Mouse (Mus musculus): ENCODE data around the gene Aff1. TPM values are rescaled to one million over a fixed set of nuclear protein-coding genes. Genes with fewer than 3 reads are reported as not detected.

Aff1 gene
- polyA plus RNA-seq, 1 experiment: 16.2 TPM

- H3K27ac ChIP-seq (ENCODE audit: insufficient read depth, low read length): no peak overlapping the region
- H3K4me1 ChIP-seq (ENCODE audit: control insufficient read depth, insufficient read depth, insufficient read length): no peaks in the 10 kb centered on the region
- no peak for TF ChIP-seq CTCF (IDR thresholded peaks at IDR 0.05; ENCODE audit: extremely low read depth, insufficient read depth, insufficient read length, insufficient replicate concordance)
- no peak for TF ChIP-seq POLR2A (IDR thresholded peaks at IDR 0.05; ENCODE audit: low read depth, low read length)
- peaks cover 12% of the 10 kb centered on the region for H3K36me3 ChIP-seq (ENCODE audit: control insufficient read depth, insufficient read depth, low read length)
- no peak for DNase-seq (ENCODE audit: low read depth in 1 of 2, low spot score in 2 of 2)
- 58% methylated on average over 4 of the region's 4 CpGs for WGBS
- no peak overlapping the region for H3K4me3 ChIP-seq (ENCODE audit: extremely low read depth, insufficient read depth, insufficient read length)
- H3K27me3 ChIP-seq (ENCODE audit: control insufficient read depth, insufficient read depth, low read length): no peaks in the 10 kb centered on the region
Observed at GRCm38 (mm10) chr5:103815249-103815617, 123.1 kb downstream of the Aff1 start.

GRCm38 (mm10) chr5:103816718-103817117 is 124.5 kb downstream of the Aff1 start:
- no peak overlapping the region for H3K27ac ChIP-seq (ENCODE audit: insufficient read depth, low read length)
- TF ChIP-seq CTCF (IDR thresholded peaks at IDR 0.05; ENCODE audit: extremely low read depth, insufficient read depth, insufficient read length, insufficient replicate concordance) (no peak), POLR2A (IDR thresholded peaks at IDR 0.05; ENCODE audit: low read depth, low read length) (no peak)
- H3K4me3 ChIP-seq (ENCODE audit: extremely low read depth, insufficient read depth, insufficient read length): no peak overlapping the region
- no peaks in the 10 kb centered on the region for H3K4me1 ChIP-seq (ENCODE audit: control insufficient read depth, insufficient read depth, insufficient read length)
- H3K36me3 ChIP-seq (ENCODE audit: control insufficient read depth, insufficient read depth, low read length): peaks cover 8% of the 10 kb centered on the region
- no peak for DNase-seq (ENCODE audit: low read depth in 1 of 2, low spot score in 2 of 2)
- no peaks in the 10 kb centered on the region for H3K27me3 ChIP-seq (ENCODE audit: control insufficient read depth, insufficient read depth, low read length)
- 96% methylated on average over 3 of the region's 3 CpGs for WGBS

GRCm38 (mm10) chr5:103817754-103818153 is 125.6 kb downstream of the Aff1 start:
- Histone ChIP-seq H3K27me3 (ENCODE audit: control insufficient read depth, insufficient read depth, low read length) (no peaks in the 10 kb centered on the region), H3K4me1 (ENCODE audit: control insufficient read depth, insufficient read depth, insufficient read length) (no peaks in the 10 kb centered on the region), H3K4me3 (ENCODE audit: extremely low read depth, insufficient read depth, insufficient read length) (no peak overlapping the region), H3K36me3 (ENCODE audit: control insufficient read depth, insufficient read depth, low read length) (peaks cover 7% of the 10 kb centered on the region), H3K27ac (ENCODE audit: insufficient read depth, low read length) (no peak overlapping the region)
- TF ChIP-seq CTCF (IDR thresholded peaks at IDR 0.05; ENCODE audit: extremely low read depth, insufficient read depth, insufficient read length, insufficient replicate concordance) (peak; percentile 89; the same call in 1 of the 2 replicates), POLR2A (IDR thresholded peaks at IDR 0.05; ENCODE audit: low read depth, low read length) (no peak)
- peak; percentile 46 to 70 for DNase-seq (ENCODE audit: low read depth in 1 of 2, low spot score in 2 of 2)
- 6% methylated on average over 1 of the region's 1 CpGs for WGBS

GRCm38 (mm10) chr5:103818602-103819001 is 126.4 kb downstream of the Aff1 start:
- DNase-seq (ENCODE audit: low read depth in 1 of 2, low spot score in 2 of 2): no peak
- 92% methylated on average over 9 of the region's 9 CpGs for WGBS
- no peak for TF ChIP-seq CTCF (IDR thresholded peaks at IDR 0.05; ENCODE audit: extremely low read depth, insufficient read depth, insufficient read length, insufficient replicate concordance)
- no peak for TF ChIP-seq POLR2A (IDR thresholded peaks at IDR 0.05; ENCODE audit: low read depth, low read length)
- Histone ChIP-seq H3K36me3 (ENCODE audit: control insufficient read depth, insufficient read depth, low read length) (peaks cover 8% of the 10 kb centered on the region), H3K4me3 (ENCODE audit: extremely low read depth, insufficient read depth, insufficient read length) (no peak overlapping the region), H3K4me1 (ENCODE audit: control insufficient read depth, insufficient read depth, insufficient read length) (no peaks in the 10 kb centered on the region), H3K27ac (ENCODE audit: insufficient read depth, low read length) (no peak overlapping the region), H3K27me3 (ENCODE audit: control insufficient read depth, insufficient read depth, low read length) (no peaks in the 10 kb centered on the region)

GRCm38 (mm10) chr5:103819674-103820073 is 127.5 kb downstream of the Aff1 start:
- DNase-seq (ENCODE audit: low read depth in 1 of 2, low spot score in 2 of 2): no peak
- 78% methylated on average over 1 of the region's 1 CpGs for WGBS
- no peak overlapping the region for H3K4me3 ChIP-seq (ENCODE audit: extremely low read depth, insufficient read depth, insufficient read length)
- H3K36me3 ChIP-seq (ENCODE audit: control insufficient read depth, insufficient read depth, low read length): peaks cover 7% of the 10 kb centered on the region
- H3K27me3 ChIP-seq (ENCODE audit: control insufficient read depth, insufficient read depth, low read length): no peaks in the 10 kb centered on the region
- TF ChIP-seq POLR2A (IDR thresholded peaks at IDR 0.05; ENCODE audit: low read depth, low read length) (no peak), CTCF (IDR thresholded peaks at IDR 0.05; ENCODE audit: extremely low read depth, insufficient read depth, insufficient read length, insufficient replicate concordance) (no peak)
- H3K27ac ChIP-seq (ENCODE audit: insufficient read depth, low read length): no peak overlapping the region
- no peaks in the 10 kb centered on the region for H3K4me1 ChIP-seq (ENCODE audit: control insufficient read depth, insufficient read depth, insufficient read length)

- Histone ChIP-seq H3K27ac (ENCODE audit: insufficient read depth, low read length) (no peak overlapping the region), H3K36me3 (ENCODE audit: control insufficient read depth, insufficient read depth, low read length) (peaks cover 9% of the 10 kb centered on the region), H3K4me3 (ENCODE audit: extremely low read depth, insufficient read depth, insufficient read length) (no peak overlapping the region), H3K27me3 (ENCODE audit: control insufficient read depth, insufficient read depth, low read length) (no peaks in the 10 kb centered on the region), H3K4me1 (ENCODE audit: control insufficient read depth, insufficient read depth, insufficient read length) (no peaks in the 10 kb centered on the region)
- WGBS: 93% methylated on average over 9 of the region's 9 CpGs
- TF ChIP-seq POLR2A (IDR thresholded peaks at IDR 0.05; ENCODE audit: low read depth, low read length) (no peak), CTCF (IDR thresholded peaks at IDR 0.05; ENCODE audit: extremely low read depth, insufficient read depth, insufficient read length, insufficient replicate concordance) (no peak)
- no peak for DNase-seq (ENCODE audit: low read depth in 1 of 2, low spot score in 2 of 2)
Observed at GRCm38 (mm10) chr5:103821062-103821461, 128.9 kb downstream of the Aff1 start.

GRCm38 (mm10) chr5:103821500-103822298 is 129.5 kb downstream of the Aff1 start:
- WGBS: 89% methylated on average over 13 of the region's 13 CpGs
- H3K36me3 ChIP-seq (ENCODE audit: control insufficient read depth, insufficient read depth, low read length): peaks cover 11% of the 10 kb centered on the region
- no peak overlapping the region for H3K4me3 ChIP-seq (ENCODE audit: extremely low read depth, insufficient read depth, insufficient read length)
- no peaks in the 10 kb centered on the region for H3K4me1 ChIP-seq (ENCODE audit: control insufficient read depth, insufficient read depth, insufficient read length)
- no peaks in the 10 kb centered on the region for H3K27me3 ChIP-seq (ENCODE audit: control insufficient read depth, insufficient read depth, low read length)
- no peak for DNase-seq (ENCODE audit: low read depth in 1 of 2, low spot score in 2 of 2)
- TF ChIP-seq CTCF (IDR thresholded peaks at IDR 0.05; ENCODE audit: extremely low read depth, insufficient read depth, insufficient read length, insufficient replicate concordance): no peak
- TF ChIP-seq POLR2A (IDR thresholded peaks at IDR 0.05; ENCODE audit: low read depth, low read length): no peak
- H3K27ac ChIP-seq (ENCODE audit: insufficient read depth, low read length): no peak overlapping the region

Measured in spleen, adult 2 months (tissue).